Comparison of ENCODE assay signal across 17 mouse cellular contexts in genomic region chr2:27597901-27598300, GRCm38 (mm10).
DNase-seq lines count a peak whose midpoint lies in the region; TF ChIP-seq lines count a peak whose summit lies in the region.
"Had no signal": no experiment of that assay in that cellular context is flagged by ENCODE, and none has a peak within 500 bp of the region (broad histone marks: within the 10 kb centered on the region; RNA-seq: fewer than 3 reads in every experiment).

No protein-coding gene starts in this region.

- DNase-seq in adrenal gland, adult 2 months: peak; percentile 22
- no peak for DNase-seq in adrenal gland, postnatal 4 days (ENCODE audit: low spot score in 2 of 2)
- DNase-seq in cerebellum, postnatal 10 days: peak; percentile 57 to 62
- no peak for DNase-seq in cerebellum, adult 11-12 months
- DNase-seq in left cerebral cortex, postnatal 4 days: peak; percentile 47
- no peak for DNase-seq in left cerebral cortex, adult 11 months (ENCODE audit: low spot score)
- DNase-seq in adipocyte (ENCODE audit: low spot score): peak; percentile 88
- DNase-seq in left cerebral cortex, adult 2 months (ENCODE audit: extremely low spot score in 1 of 2, low spot score in 2 of 2): no peak
- DNase-seq: B cell, adult 2 months; gastrocnemius, adult 2 months; gastrocnemius, postnatal 25 days had no signal

- H3K27ac ChIP-seq in left cerebral cortex, adult 2 months: no peak overlapping the region
- H3K27ac ChIP-seq: embryonic facial prominence, embryonic 10.5 days; forebrain, embryonic 10.5 days; gastrocnemius, adult 2 months; hindbrain, embryonic 10.5 days; hindbrain, embryonic 14.5 days; intestine, embryonic 15.5 days had no signal

- H3K4me3 ChIP-seq in left cerebral cortex, adult 2 months: no peak overlapping the region
- H3K4me3 ChIP-seq: embryonic facial prominence, embryonic 10.5 days; forebrain, embryonic 10.5 days; gastrocnemius, adult 2 months; heart, embryonic 12.5 days; hindbrain, embryonic 10.5 days; intestine, embryonic 15.5 days had no signal

- no peak for TF ChIP-seq CTCF in left cerebral cortex, adult 2 months (IDR thresholded peaks at IDR 0.05)

- intact Hi-C loops in left cerebral cortex, postnatal 4 days (cut with DNase I): no loop called here
- intact Hi-C loops in left cerebral cortex, adult 2 months (cut with DNase I): no loop called here

Comparison
In these comparisons a context has a peak if more than half of its experiments do, and no peak if none do; other contexts are left out.
1. DNase-seq: peak in adrenal gland, adult 2 months (single experiment), cerebellum, postnatal 10 days (2 of 2), left cerebral cortex, postnatal 4 days (single experiment) and adipocyte (single experiment); none in adrenal gland, postnatal 4 days (0 of 2), cerebellum, adult 11-12 months (single experiment), left cerebral cortex, adult 11 months (single experiment) and left cerebral cortex, adult 2 months (0 of 2).